Mouse (Mus musculus): ENCODE data around the gene 1700020D05Rik.

GRCm38 (mm10) chr19:5481398-5481797, 22.2 kb downstream of the 1700020D05Rik start:
- TF ChIP-seq KAT2A (IDR thresholded peaks at IDR 0.05; ENCODE audit: insufficient replicate concordance, low read length): no peak
- TF ChIP-seq ETS1 (conservative IDR thresholded peaks at IDR 0.05; ENCODE audit: low read depth, low read length): no peak
- TF ChIP-seq POLR2A (IDR thresholded peaks at IDR 0.05; ENCODE audit: low read depth, low read length): no peak
- TF ChIP-seq CTCF (conservative IDR thresholded peaks at IDR 0.05 in 1 of 2, IDR thresholded peaks at IDR 0.05 in 1 of 2; ENCODE audit: low read depth in 2 of 2, low read length in 2 of 2): no peak
- TF ChIP-seq MAFK (IDR thresholded peaks at IDR 0.05; ENCODE audit: insufficient replicate concordance, low read length): no peak
- TF ChIP-seq MEF2A (IDR thresholded peaks at IDR 0.05; ENCODE audit: borderline replicate concordance, low read depth, low read length): no peak
- no peak for TF ChIP-seq EP300 (IDR thresholded peaks at IDR 0.05; ENCODE audit: low read length)
